Mouse (Mus musculus) right cerebral cortex, adult 2 months (tissue): ENCODE results near the gene Hsd17b3.

Experiments used
- DNase-seq, 2 experiments: peaks; one replicate each; pipeline ENCODE4 v3.0.0; 2021 to 2022; ENCODE audit warnings: low spot score in 2 of 2

Gene Hsd17b3

GRCm38 (mm10) chr13:64089130-64089529 is at the start of gene Hsd17b3:
TSS of gene Hsd17b3 (minus strand) at chr13:64089230.
- no peak for DNase-seq

- peak; percentile 24 to 36 for DNase-seq
Observed at GRCm38 (mm10) chr13:64129616-64130375, 40.8 kb upstream of the Hsd17b3 start.

- DNase-seq: no peak
Observed at GRCm38 (mm10) chr13:64128858-64129615, 40.0 kb upstream of the Hsd17b3 start, which contains the start of gene Slc35d2. TSS of gene Slc35d2 (minus strand) at chr13:64129368.

GRCm38 (mm10) chr13:64126316-64126715 is 37.3 kb upstream of the Hsd17b3 start:
- no peak for DNase-seq

- no peak for DNase-seq
Observed at GRCm38 (mm10) chr13:64124886-64125285, 35.9 kb upstream of the Hsd17b3 start.

- DNase-seq: no peak
Observed at GRCm38 (mm10) chr13:64123491-64124188, 34.6 kb upstream of the Hsd17b3 start.

- DNase-seq: no peak
Observed at GRCm38 (mm10) chr13:64120760-64121159, 31.7 kb upstream of the Hsd17b3 start.

GRCm38 (mm10) chr13:64117442-64117841 is 28.4 kb upstream of the Hsd17b3 start:
- no peak for DNase-seq

GRCm38 (mm10) chr13:64110421-64110820 is 21.4 kb upstream of the Hsd17b3 start:
- DNase-seq: no peak

GRCm38 (mm10) chr13:64108381-64108850 is 19.4 kb upstream of the Hsd17b3 start:
- DNase-seq: no peak

GRCm38 (mm10) chr13:64107535-64107934 is 18.5 kb upstream of the Hsd17b3 start:
- no peak for DNase-seq

GRCm38 (mm10) chr13:64107105-64107504 is 18.1 kb upstream of the Hsd17b3 start:
- no peak for DNase-seq

GRCm38 (mm10) chr13:64105690-64106089 is 16.7 kb upstream of the Hsd17b3 start:
- DNase-seq: no peak

- peak; percentile 35 to 47 for DNase-seq
Observed at GRCm38 (mm10) chr13:64100186-64100585, 11.2 kb upstream of the Hsd17b3 start.

GRCm38 (mm10) chr13:64098992-64099391 is 10.0 kb upstream of the Hsd17b3 start:
- DNase-seq: peak in 1 of 2 experiments; percentile 17

GRCm38 (mm10) chr13:64093341-64093740 is 4.3 kb upstream of the Hsd17b3 start:
- peak; percentile 84 to 86 for DNase-seq

- no peak for DNase-seq
Observed at GRCm38 (mm10) chr13:64092752-64093151, 3.7 kb upstream of the Hsd17b3 start.

GRCm38 (mm10) chr13:64092141-64092540 is 3.1 kb upstream of the Hsd17b3 start:
- DNase-seq: no peak

- no peak for DNase-seq
Observed at GRCm38 (mm10) chr13:64091006-64091405, 2.0 kb upstream of the Hsd17b3 start.

GRCm38 (mm10) chr13:64090278-64090677 is 1.2 kb upstream of the Hsd17b3 start:
- no peak for DNase-seq

- DNase-seq: no peak
Observed at GRCm38 (mm10) chr13:64088057-64088456, 973 bp downstream of the Hsd17b3 start.

- DNase-seq: no peak
Observed at GRCm38 (mm10) chr13:64086036-64086435, 3.0 kb downstream of the Hsd17b3 start.
